Mouse (Mus musculus): Measurements from ENCODE around the gene Sema6b. TPM values are rescaled to one million over a fixed set of nuclear protein-coding genes. Genes with fewer than 3 reads are reported as not detected.

The Sema6b gene
- total and polyA plus RNA-seq, 3 experiments, result 0.71 to 2.2 (median 1.3) TPM

DNA sequence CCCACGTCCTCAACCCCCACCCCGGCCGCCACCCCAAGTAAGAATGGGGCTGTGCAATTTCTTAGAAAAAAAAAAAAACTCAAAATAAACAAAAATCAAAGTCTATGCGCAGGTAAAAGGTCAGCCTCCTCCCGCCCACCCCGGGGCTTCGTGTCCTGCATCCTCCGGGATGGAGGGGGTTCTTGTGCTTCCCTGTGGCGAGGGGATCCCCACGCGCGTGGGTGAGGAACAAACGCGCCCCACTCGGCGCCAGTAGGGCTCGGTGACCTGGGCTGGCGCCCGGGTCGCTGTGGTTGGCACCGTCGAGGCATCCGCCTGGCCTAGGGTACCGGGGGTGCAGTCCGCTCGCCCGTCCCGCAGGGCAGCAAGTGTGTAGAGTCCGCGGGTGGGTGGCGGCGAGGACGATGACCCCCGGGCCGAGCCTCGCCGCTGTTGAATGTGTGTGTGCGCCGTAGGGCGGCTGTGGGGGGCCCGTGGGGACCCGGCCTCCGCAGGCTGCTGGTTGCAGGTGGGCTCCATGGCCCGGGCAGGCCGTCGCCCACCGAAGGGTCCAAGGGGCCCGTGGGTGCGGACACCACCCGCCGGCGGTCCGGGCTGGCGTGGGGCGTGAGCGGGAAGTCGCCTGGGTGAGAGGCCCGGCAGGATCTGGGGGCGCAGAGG is 16.3 kb downstream of the Sema6b start:
- Histone ChIP-seq H3K9ac (ENCODE audit: insufficient read depth, low read depth) (no peak overlapping the region), H3K27me3 (replicated peaks) (peaks cover 19% of the 10 kb centered on the region), H3K4me3 (replicated peaks in 1 of 3; ENCODE audit: low read depth in 2 of 3, low read length in 2 of 3, poor library complexity in 1 of 3) (no peak overlapping the region), H3K4me1 (ENCODE audit: control insufficient read depth in 1 of 2, insufficient read depth in 2 of 2) (no peaks in the 10 kb centered on the region), H3K4me2 (ENCODE audit: insufficient read depth, low read depth, poor library complexity, severe bottlenecking) (no peak overlapping the region), H3K79me2 (replicated peaks; ENCODE audit: control insufficient read depth, extremely low read depth, insufficient read depth, poor library complexity, severe bottlenecking) (no peaks in the 10 kb centered on the region), H3K36me3 (replicated peaks in 1 of 2; ENCODE audit: control insufficient read depth in 1 of 2, insufficient read depth in 1 of 2, low read length in 1 of 2) (peaks cover 0 to 25% of the 10 kb centered on the region in 2 experiments), H3K27ac (ENCODE audit: insufficient read depth, low read depth) (no peak overlapping the region), H3K9me3 (replicated peaks; ENCODE audit: low read length) (peaks cover 20% of the 10 kb centered on the region)
- TF ChIP-seq ZMIZ1 (IDR thresholded peaks at IDR 0.05; ENCODE audit: low read depth, low read length) (no peak), NRF1 (IDR thresholded peaks at IDR 0.05; ENCODE audit: low read depth, low read length) (no peak), KAT2A (IDR thresholded peaks at IDR 0.05; ENCODE audit: insufficient replicate concordance, low read length) (no peak), ZC3H11A (IDR thresholded peaks at IDR 0.05; ENCODE audit: low read depth, low read length) (no peak), JUN (IDR thresholded peaks at IDR 0.05; ENCODE audit: insufficient read depth, low read depth, low read length) (no peak), EP300 (IDR thresholded peaks at IDR 0.05; ENCODE audit: low read length) (no peak), CTCF (conservative IDR thresholded peaks at IDR 0.05 in 1 of 2, IDR thresholded peaks at IDR 0.05 in 1 of 2; ENCODE audit: low read depth in 2 of 2, low read length in 2 of 2) (no peak), USF2 (conservative IDR thresholded peaks at IDR 0.05; ENCODE audit: low read depth, low read length) (no peak), RAD21 (IDR thresholded peaks at IDR 0.05; ENCODE audit: low read depth, low read length) (no peak), MAZ (IDR thresholded peaks at IDR 0.05; ENCODE audit: low read depth, low read length) (no peak), MXI1 (IDR thresholded peaks at IDR 0.05; ENCODE audit: low read depth, low read length) (no peak), POLR2AphosphoS2 (IDR thresholded peaks at IDR 0.05; ENCODE audit: low read depth, low read length) (no peak)
- dilution Hi-C loops (cut with MboI; ENCODE audit: extremely low pct_ligation_motif_present, extremely low pct_unique_long_range_greater_than_20kb, low sequenced_read_pairs) (no loop called here), in situ Hi-C loops (cut with MboI; ENCODE audit: low pct_ligation_motif_present, low pct_unique_long_range_greater_than_20kb, low sequenced_read_pairs) (no loop called here)
- DNase-seq (ENCODE audit: extremely low read depth), result no peak

DNA sequence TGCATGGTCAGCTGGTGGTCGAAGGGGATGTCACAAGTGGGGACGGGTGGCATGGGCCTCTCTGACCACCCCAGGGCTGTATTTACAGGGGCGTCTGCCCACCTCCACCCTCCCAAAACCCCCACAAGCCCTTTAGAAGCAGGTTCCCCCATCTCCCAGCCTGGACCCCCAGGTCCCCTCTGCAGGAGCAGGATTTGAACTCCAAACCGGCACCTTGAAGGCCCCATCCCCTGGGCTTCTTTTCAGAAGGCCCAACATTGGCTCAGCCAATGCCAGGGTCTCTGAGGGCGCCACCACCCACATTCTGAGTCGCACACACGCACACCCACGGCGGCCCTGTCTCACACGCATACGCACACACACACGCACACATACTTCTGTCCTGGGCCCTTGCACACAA is 17.0 kb downstream of the Sema6b start:
- in situ Hi-C loops (cut with MboI; ENCODE audit: low pct_ligation_motif_present, low pct_unique_long_range_greater_than_20kb, low sequenced_read_pairs), result no loop called here
- no peak overlapping the region for H3K27ac ChIP-seq (ENCODE audit: insufficient read depth, low read depth)
- DNase-seq (ENCODE audit: extremely low read depth), result no peak
- no peaks in the 10 kb centered on the region for H3K79me2 ChIP-seq (replicated peaks; ENCODE audit: control insufficient read depth, extremely low read depth, insufficient read depth, poor library complexity, severe bottlenecking)
- H3K27me3 ChIP-seq (replicated peaks), result peaks cover 24% of the 10 kb centered on the region
- dilution Hi-C loops (cut with MboI; ENCODE audit: extremely low pct_ligation_motif_present, extremely low pct_unique_long_range_greater_than_20kb, low sequenced_read_pairs), result no loop called here
- TF ChIP-seq POLR2AphosphoS2 (IDR thresholded peaks at IDR 0.05; ENCODE audit: low read depth, low read length) (no peak), MYC (IDR thresholded peaks at IDR 0.05; ENCODE audit: low read depth, low read length) (no peak), USF2 (conservative IDR thresholded peaks at IDR 0.05; ENCODE audit: low read depth, low read length) (no peak), ELF1 (IDR thresholded peaks at IDR 0.05; ENCODE audit: low read depth, low read length) (no peak), MXI1 (IDR thresholded peaks at IDR 0.05; ENCODE audit: low read depth, low read length) (no peak), JUN (IDR thresholded peaks at IDR 0.05; ENCODE audit: insufficient read depth, low read depth, low read length) (no peak), ZNF384 (IDR thresholded peaks at IDR 0.05; ENCODE audit: low read depth, low read length) (no peak), USF1 (IDR thresholded peaks at IDR 0.05; ENCODE audit: low read depth, low read length) (no peak)
- no peak overlapping the region for H3K4me3 ChIP-seq (replicated peaks in 1 of 3; ENCODE audit: low read depth in 2 of 3, low read length in 2 of 3, poor library complexity in 1 of 3)
- no peak overlapping the region for H3K9ac ChIP-seq (ENCODE audit: insufficient read depth, low read depth)
- H3K4me2 ChIP-seq (ENCODE audit: insufficient read depth, low read depth, poor library complexity, severe bottlenecking), result no peak overlapping the region
- no peaks in the 10 kb centered on the region for H3K4me1 ChIP-seq (ENCODE audit: control insufficient read depth in 1 of 2, insufficient read depth in 2 of 2)
- H3K9me3 ChIP-seq (replicated peaks; ENCODE audit: low read length), result peaks cover 20% of the 10 kb centered on the region
- H3K36me3 ChIP-seq (replicated peaks in 1 of 2; ENCODE audit: control insufficient read depth in 1 of 2, insufficient read depth in 1 of 2, low read length in 1 of 2), result peaks cover 0 to 21% of the 10 kb centered on the region in 2 experiments
